Mouse (Mus musculus): ENCODE measurements around the gene Zfp790. TPM values are rescaled to one million over a fixed set of nuclear protein-coding genes. Genes with fewer than 3 reads are reported as not detected.

Zfp790 gene
- polyA plus RNA-seq, 1 experiment from 2014 or later = 17.1 TPM

- Histone ChIP-seq H3K27ac (replicated peaks; ENCODE audit: low read depth, low read length) (peak within 1 kb of the TSS; percentile 64), H3K36me3 (ENCODE audit: control insufficient read depth, insufficient read depth, low read length) (peaks cover under 1% of the 10 kb centered on the region; the same call in 1 of the 2 replicates), H3K9ac (ENCODE audit: low read length) (peak within 1 kb of the TSS; percentile 89), H3K27me3 (ENCODE audit: control insufficient read depth, insufficient read depth, low read length) (no peaks in the 10 kb centered on the region), H3K4me1 (ENCODE audit: control insufficient read depth, insufficient read depth, low read length) (peaks cover 6% of the 10 kb centered on the region), H3K9me3 (ENCODE audit: control insufficient read depth, low read length) (no peaks in the 10 kb centered on the region), H3K4me3 (ENCODE audit: low read depth, low read length) (peak within 1 kb of the TSS; percentile 82), H3K4me2 (ENCODE audit: low read depth, severe bottlenecking) (peak within 1 kb of the TSS; percentile 78)
- DNase-seq (ENCODE audit: low spot score) (peak; percentile 93), ATAC-seq (ENCODE audit: insufficient number of reproducible peaks, low FRiP score, low TSS enrichment, low read depth) (peak; percentile 96)
- under 1% methylated on average over 45 of the region's 45 CpGs for WGBS
Measured at GRCm38 (mm10) chr7:29783871-29784551, 31.9 kb upstream of the Zfp790 start, which contains the start of gene Zfp30. TSS of gene Zfp30 (plus strand) at chr7:29783998.

GRCm38 (mm10) chr7:29785023-29785422 lies 30.9 kb upstream of the Zfp790 start:
- DNase-seq (ENCODE audit: low spot score) = no peak
- no peak for ATAC-seq (ENCODE audit: insufficient number of reproducible peaks, low FRiP score, low TSS enrichment, low read depth)
- H3K27ac ChIP-seq (replicated peaks; ENCODE audit: low read depth, low read length) = no peak overlapping the region
- H3K4me1 ChIP-seq (ENCODE audit: control insufficient read depth, insufficient read depth, low read length) = peaks cover 6% of the 10 kb centered on the region
- no peaks in the 10 kb centered on the region for H3K9me3 ChIP-seq (ENCODE audit: control insufficient read depth, low read length)
- peak overlapping the region; percentile 78 for H3K4me2 ChIP-seq (ENCODE audit: low read depth, severe bottlenecking)
- H3K36me3 ChIP-seq (ENCODE audit: control insufficient read depth, insufficient read depth, low read length) = peaks cover 9% of the 10 kb centered on the region
- WGBS = 69% methylated on average over 8 of the region's 8 CpGs
- peak overlapping the region; percentile 82 for H3K4me3 ChIP-seq (ENCODE audit: low read depth, low read length)
- H3K9ac ChIP-seq (ENCODE audit: low read length) = no peak overlapping the region
- no peaks in the 10 kb centered on the region for H3K27me3 ChIP-seq (ENCODE audit: control insufficient read depth, insufficient read depth, low read length)

- DNase-seq (ENCODE audit: low spot score) (no peak), ATAC-seq (ENCODE audit: insufficient number of reproducible peaks, low FRiP score, low TSS enrichment, low read depth) (no peak)
- peak overlapping the region; percentile 12; the same call in 1 of the 2 replicates for H3K4me3 ChIP-seq (ENCODE audit: low read depth, low read length)
- WGBS = 81% methylated on average over 5 of the region's 5 CpGs
- H3K27ac ChIP-seq (replicated peaks; ENCODE audit: low read depth, low read length) = no peak overlapping the region
- no peaks in the 10 kb centered on the region for H3K27me3 ChIP-seq (ENCODE audit: control insufficient read depth, insufficient read depth, low read length)
- H3K9me3 ChIP-seq (ENCODE audit: control insufficient read depth, low read length) = no peaks in the 10 kb centered on the region
- H3K36me3 ChIP-seq (ENCODE audit: control insufficient read depth, insufficient read depth, low read length) = peaks cover 10% of the 10 kb centered on the region
- peak overlapping the region; percentile 78 for H3K4me2 ChIP-seq (ENCODE audit: low read depth, severe bottlenecking)
- H3K4me1 ChIP-seq (ENCODE audit: control insufficient read depth, insufficient read depth, low read length) = peaks cover 6% of the 10 kb centered on the region
- H3K9ac ChIP-seq (ENCODE audit: low read length) = peak overlapping the region; percentile 37; the same call in 1 of the 2 replicates
Measured at GRCm38 (mm10) chr7:29785888-29786287, 30.0 kb upstream of the Zfp790 start.

GRCm38 (mm10) chr7:29792906-29793305 lies 23.0 kb upstream of the Zfp790 start:
- Histone ChIP-seq H3K4me1 (ENCODE audit: control insufficient read depth, insufficient read depth, low read length) (no peaks in the 10 kb centered on the region), H3K4me3 (ENCODE audit: low read depth, low read length) (no peak overlapping the region), H3K27ac (replicated peaks; ENCODE audit: low read depth, low read length) (no peak overlapping the region), H3K36me3 (ENCODE audit: control insufficient read depth, insufficient read depth, low read length) (peaks cover 13% of the 10 kb centered on the region), H3K9me3 (ENCODE audit: control insufficient read depth, low read length) (peaks cover 9% of the 10 kb centered on the region; the same call in 1 of the 2 replicates), H3K27me3 (ENCODE audit: control insufficient read depth, insufficient read depth, low read length) (peaks cover 5% of the 10 kb centered on the region; the same call in 1 of the 2 replicates), H3K9ac (ENCODE audit: low read length) (no peak overlapping the region), H3K4me2 (ENCODE audit: low read depth, severe bottlenecking) (no peak overlapping the region)
- no peak for DNase-seq (ENCODE audit: low spot score)
- WGBS = 19% methylated on average over 27 of the region's 27 CpGs
- no peak for ATAC-seq (ENCODE audit: insufficient number of reproducible peaks, low FRiP score, low TSS enrichment, low read depth)

GRCm38 (mm10) chr7:29807046-29807445 lies 8.9 kb upstream of the Zfp790 start:
- ATAC-seq (ENCODE audit: insufficient number of reproducible peaks, low FRiP score, low TSS enrichment, low read depth) = no peak
- whole genome bisulfite sequencing = 86% methylated on average over 5 of the region's 5 CpGs
- no peaks in the 10 kb centered on the region for H3K9me3 ChIP-seq (ENCODE audit: control insufficient read depth, low read length)
- H3K27me3 ChIP-seq (ENCODE audit: control insufficient read depth, insufficient read depth, low read length) = no peaks in the 10 kb centered on the region
- H3K27ac ChIP-seq (replicated peaks; ENCODE audit: low read depth, low read length) = no peak overlapping the region
- no peak for DNase-seq (ENCODE audit: low spot score)
- no peak overlapping the region for H3K4me3 ChIP-seq (ENCODE audit: low read depth, low read length)
- no peaks in the 10 kb centered on the region for H3K4me1 ChIP-seq (ENCODE audit: control insufficient read depth, insufficient read depth, low read length)
- H3K4me2 ChIP-seq (ENCODE audit: low read depth, severe bottlenecking) = no peak overlapping the region
- no peaks in the 10 kb centered on the region for H3K36me3 ChIP-seq (ENCODE audit: control insufficient read depth, insufficient read depth, low read length)
- no peak overlapping the region for H3K9ac ChIP-seq (ENCODE audit: low read length)

GRCm38 (mm10) chr7:29812244-29812643 lies 3.7 kb upstream of the Zfp790 start:
- DNase-seq (ENCODE audit: low spot score) (no peak), ATAC-seq (ENCODE audit: insufficient number of reproducible peaks, low FRiP score, low TSS enrichment, low read depth) (no peak)
- WGBS = 91% methylated on average over 1 of the region's 1 CpGs

GRCm38 (mm10) chr7:29814381-29814780 lies 1.5 kb upstream of the Zfp790 start:
- 91% methylated on average over 2 of the region's 2 CpGs for WGBS
- H3K4me3 ChIP-seq (ENCODE audit: low read depth, low read length) = no peak overlapping the region

More at GRCm38 (mm10) chr7:29812244-29812643, 3.7 kb upstream of the Zfp790 start:
- H3K27me3 ChIP-seq (ENCODE audit: control insufficient read depth, insufficient read depth, low read length) = no peaks in the 10 kb centered on the region
- H3K4me3 ChIP-seq (ENCODE audit: low read depth, low read length) = no peak overlapping the region
- H3K27ac ChIP-seq (replicated peaks; ENCODE audit: low read depth, low read length) = no peak overlapping the region
- H3K4me2 ChIP-seq (ENCODE audit: low read depth, severe bottlenecking) = no peak overlapping the region
- H3K4me1 ChIP-seq (ENCODE audit: control insufficient read depth, insufficient read depth, low read length) = peaks cover 7% of the 10 kb centered on the region
- no peaks in the 10 kb centered on the region for H3K9me3 ChIP-seq (ENCODE audit: control insufficient read depth, low read length)
- no peak overlapping the region for H3K9ac ChIP-seq (ENCODE audit: low read length)
- H3K36me3 ChIP-seq (ENCODE audit: control insufficient read depth, insufficient read depth, low read length) = no peaks in the 10 kb centered on the region

GRCm38 (mm10) chr7:29815061-29815784 lies 691 bp upstream of the Zfp790 start:
- DNase-seq (ENCODE audit: low spot score) (peak; percentile 22), ATAC-seq (ENCODE audit: insufficient number of reproducible peaks, low FRiP score, low TSS enrichment, low read depth) (peak; percentile 29; the same call in 1 of the 2 replicates)
- no peaks in the 10 kb centered on the region for H3K36me3 ChIP-seq (ENCODE audit: control insufficient read depth, insufficient read depth, low read length)
- no peaks in the 10 kb centered on the region for H3K9me3 ChIP-seq (ENCODE audit: control insufficient read depth, low read length)
- peak overlapping the region; percentile 64 for H3K9ac ChIP-seq (ENCODE audit: low read length)
- no peak overlapping the region for H3K27ac ChIP-seq (replicated peaks; ENCODE audit: low read depth, low read length)
- H3K27me3 ChIP-seq (ENCODE audit: control insufficient read depth, insufficient read depth, low read length) = no peaks in the 10 kb centered on the region
- H3K4me3 ChIP-seq (ENCODE audit: low read depth, low read length) = peak overlapping the region; percentile 78
- 6% methylated on average over 12 of the region's 12 CpGs for WGBS
- peaks cover 7% of the 10 kb centered on the region for H3K4me1 ChIP-seq (ENCODE audit: control insufficient read depth, insufficient read depth, low read length)
- peak overlapping the region; percentile 82 for H3K4me2 ChIP-seq (ENCODE audit: low read depth, severe bottlenecking)

More at GRCm38 (mm10) chr7:29814381-29814780, 1.5 kb upstream of the Zfp790 start:
- Histone ChIP-seq H3K9ac (ENCODE audit: low read length) (no peak overlapping the region), H3K4me1 (ENCODE audit: control insufficient read depth, insufficient read depth, low read length) (peaks cover 7% of the 10 kb centered on the region), H3K4me2 (ENCODE audit: low read depth, severe bottlenecking) (no peak overlapping the region), H3K9me3 (ENCODE audit: control insufficient read depth, low read length) (no peaks in the 10 kb centered on the region), H3K27me3 (ENCODE audit: control insufficient read depth, insufficient read depth, low read length) (no peaks in the 10 kb centered on the region), H3K36me3 (ENCODE audit: control insufficient read depth, insufficient read depth, low read length) (no peaks in the 10 kb centered on the region), H3K27ac (replicated peaks; ENCODE audit: low read depth, low read length) (no peak overlapping the region)
- ATAC-seq (ENCODE audit: insufficient number of reproducible peaks, low FRiP score, low TSS enrichment, low read depth) = no peak
- no peak for DNase-seq (ENCODE audit: low spot score)
